Mouse (Mus musculus) myocyte (in vitro differentiated cells): ENCODE results near the gene Scarb1. TPM values are rescaled to one million over a fixed set of nuclear protein-coding genes. Genes with fewer than 3 reads are reported as not detected.

Source experiments
- H3K27me3 ChIP-seq: one replicate; pipeline ENCODE4 v1.6.1; 2011; ENCODE audit not compliant: control insufficient read depth, insufficient read depth, insufficient read length
- H3K36me3 ChIP-seq: one replicate; pipeline ENCODE4 v1.6.1; 2011; ENCODE audit not compliant: control insufficient read depth, insufficient read depth
- H3K4me2 ChIP-seq: one replicate; pipeline ENCODE4 v1.6.1; 2011; ENCODE audit warnings: low read depth, control low read depth
- H3K4me3 ChIP-seq: one replicate; pipeline ENCODE4 v1.5.1; 2011; ENCODE audit warnings: mild to moderate bottlenecking, control low read depth, moderate library complexity
- H3K79me2 ChIP-seq: one replicate; pipeline ENCODE4 v1.6.1; 2011; ENCODE audit not compliant: control insufficient read depth, insufficient read depth
- H3ac ChIP-seq: one replicate; pipeline ENCODE4 v1.6.1; 2011; ENCODE audit not compliant: control insufficient read depth, insufficient read length
- CEBPB ChIP-seq: IDR thresholded peaks from 2 replicates; pipeline ENCODE4 v1.6.1; 2011; ENCODE audit warnings: mild to moderate bottlenecking, moderate library complexity; ENCODE audit not compliant: poor library complexity, insufficient read depth, severe bottlenecking
- E2F4 ChIP-seq: IDR thresholded peaks from one replicate; pipeline ENCODE4 v1.6.1; 2011; ENCODE audit warnings: mild to moderate bottlenecking, control low read depth, moderate library complexity; ENCODE audit not compliant: insufficient read depth
- MAX ChIP-seq: IDR thresholded peaks from one replicate; pipeline ENCODE4 v1.6.1; 2011; ENCODE audit warnings: low read depth, mild to moderate bottlenecking, control low read depth
- MYOD1 ChIP-seq, 3 experiments: IDR thresholded peaks; one replicate each; pipeline ENCODE4 v1.6.1; 2011; ENCODE audit warnings: control low read depth in 2 of 3, low read depth in 2 of 3, mild to moderate bottlenecking in 2 of 3, moderate library complexity in 1 of 3; ENCODE audit not compliant: insufficient read length in 2 of 3, control insufficient read depth in 1 of 3
- MYOG ChIP-seq, 3 experiments: IDR thresholded peaks; one replicate each; pipeline ENCODE4 v1.6.1; 2011; ENCODE audit warnings: control low read depth in 2 of 3, low read depth in 2 of 3, mild to moderate bottlenecking in 2 of 3; ENCODE audit not compliant: insufficient read length in 2 of 3, control insufficient read depth in 1 of 3, insufficient read depth in 1 of 3
- POLR2A ChIP-seq: IDR thresholded peaks from one replicate; pipeline ENCODE4 v1.6.1; 2011; ENCODE audit warnings: low read depth, mild to moderate bottlenecking, control low read depth, moderate library complexity; ENCODE audit not compliant: insufficient read length
- POLR2AphosphoS2 ChIP-seq: IDR thresholded peaks from one replicate; pipeline ENCODE4 v1.6.1; 2011; ENCODE audit warnings: low read depth, control low read depth; ENCODE audit not compliant: insufficient read length
- REST ChIP-seq: IDR thresholded peaks from one replicate; pipeline ENCODE4 v1.6.1; 2011; ENCODE audit warnings: mild to moderate bottlenecking, control low read depth, moderate library complexity; ENCODE audit not compliant: insufficient read depth, insufficient read length
- SRF ChIP-seq: IDR thresholded peaks from one replicate; pipeline ENCODE4 v1.6.1; 2011; ENCODE audit warnings: low read depth; ENCODE audit not compliant: control insufficient read depth, insufficient read length
- TCF12 ChIP-seq: IDR thresholded peaks from one replicate; pipeline ENCODE4 v1.6.1; 2011; ENCODE audit warnings: mild to moderate bottlenecking, control low read depth; ENCODE audit not compliant: poor library complexity, insufficient read depth, severe bottlenecking
- TCF3 ChIP-seq: IDR thresholded peaks from one replicate; pipeline ENCODE4 v1.6.1; 2011; ENCODE audit warnings: low read depth, control low read depth; ENCODE audit not compliant: insufficient read length
- USF1 ChIP-seq: IDR thresholded peaks from one replicate; pipeline ENCODE4 v1.6.1; 2011; ENCODE audit warnings: low read depth, mild to moderate bottlenecking, control low read depth, moderate library complexity
- polyA plus RNA-seq: library from polyadenylated mRNA; unstranded; fragments of >200 nt; fragmentation: generic; extraction: Trizol; gene quantifications from one replicate; pipeline ENCODE4 v1.2.1, GENCODE M21; 2012; ENCODE audit warnings: missing spikeins

Gene Scarb1
- polyA plus RNA-seq, 1 experiment, result 28.6 TPM

- no peaks in the 10 kb centered on the region for H3K36me3 ChIP-seq
- TF ChIP-seq CEBPB, result no peak
- no peak for TF ChIP-seq MAX
- TF ChIP-seq POLR2A, result no peak
- no peak for TF ChIP-seq SRF
- no peak for TF ChIP-seq TCF3
- no peak for TF ChIP-seq REST
- no peak for TF ChIP-seq MYOG (IDR thresholded peaks at IDR 0.05; ENCODE audit: control insufficient read depth in 1 of 3, insufficient read depth in 1 of 3, insufficient read length in 2 of 3, low read depth in 2 of 3)
- no peak for TF ChIP-seq TCF12
- TF ChIP-seq E2F4, result no peak
- no peak for TF ChIP-seq MYOD1 (IDR thresholded peaks at IDR 0.05; ENCODE audit: control insufficient read depth in 1 of 3, insufficient read length in 2 of 3, low read depth in 2 of 3)
- no peak for TF ChIP-seq USF1
- no peak for TF ChIP-seq POLR2AphosphoS2
- H3K4me3 ChIP-seq, result no peak overlapping the region
- no peak overlapping the region for H3ac ChIP-seq
- no peaks in the 10 kb centered on the region for H3K79me2 ChIP-seq
- H3K4me2 ChIP-seq, result no peak overlapping the region
- H3K27me3 ChIP-seq, result no peaks in the 10 kb centered on the region
Observed at GRCm38 (mm10) chr5:125370950-125371693, 30.2 kb upstream of the Scarb1 start.

GRCm38 (mm10) chr5:125368568-125368967 is 27.7 kb upstream of the Scarb1 start:
- no peak overlapping the region for H3K4me3 ChIP-seq
- H3K4me2 ChIP-seq, result peak overlapping the region; percentile 32
- TF ChIP-seq CEBPB (no peak), TCF3 (no peak), E2F4 (no peak), POLR2A (no peak)
- no peaks in the 10 kb centered on the region for H3K36me3 ChIP-seq
- H3K27me3 ChIP-seq, result no peaks in the 10 kb centered on the region
- no peaks in the 10 kb centered on the region for H3K79me2 ChIP-seq
- no peak overlapping the region for H3ac ChIP-seq

- Histone ChIP-seq H3ac (no peak overlapping the region), H3K4me3 (no peak overlapping the region), H3K27me3 (no peaks in the 10 kb centered on the region), H3K79me2 (no peaks in the 10 kb centered on the region), H3K4me2 (peak overlapping the region; percentile 32), H3K36me3 (no peaks in the 10 kb centered on the region)
- peak; percentile 43; the same call in 1 of the 2 replicates for TF ChIP-seq CEBPB
- no peak for TF ChIP-seq MYOD1 (IDR thresholded peaks at IDR 0.05; ENCODE audit: control insufficient read depth in 1 of 3, insufficient read length in 2 of 3, low read depth in 2 of 3)
- TF ChIP-seq USF1, result peak; percentile 85
Observed at GRCm38 (mm10) chr5:125368156-125368555, 27.3 kb upstream of the Scarb1 start.

- Histone ChIP-seq H3K4me3 (no peak overlapping the region), H3K4me2 (no peak overlapping the region), H3K36me3 (no peaks in the 10 kb centered on the region), H3ac (no peak overlapping the region), H3K79me2 (no peaks in the 10 kb centered on the region), H3K27me3 (no peaks in the 10 kb centered on the region)
- TF ChIP-seq TCF12, result no peak
- no peak for TF ChIP-seq MYOG (IDR thresholded peaks at IDR 0.05; ENCODE audit: control insufficient read depth in 1 of 3, insufficient read depth in 1 of 3, insufficient read length in 2 of 3, low read depth in 2 of 3)
- no peak for TF ChIP-seq USF1
- TF ChIP-seq MAX, result no peak
- TF ChIP-seq REST, result no peak
Observed at GRCm38 (mm10) chr5:125364851-125365429, 24.0 kb upstream of the Scarb1 start.

GRCm38 (mm10) chr5:125363894-125364293 is 23.0 kb upstream of the Scarb1 start:
- no peaks in the 10 kb centered on the region for H3K27me3 ChIP-seq
- no peak for TF ChIP-seq SRF
- no peak for TF ChIP-seq POLR2A
- TF ChIP-seq E2F4, result no peak
- TF ChIP-seq POLR2AphosphoS2, result no peak
- no peak for TF ChIP-seq MYOG (IDR thresholded peaks at IDR 0.05; ENCODE audit: control insufficient read depth in 1 of 3, insufficient read depth in 1 of 3, insufficient read length in 2 of 3, low read depth in 2 of 3)
- TF ChIP-seq CEBPB, result no peak
- no peak for TF ChIP-seq MAX
- TF ChIP-seq TCF12, result no peak
- TF ChIP-seq MYOD1 (IDR thresholded peaks at IDR 0.05; ENCODE audit: control insufficient read depth in 1 of 3, insufficient read length in 2 of 3, low read depth in 2 of 3), result no peak
- TF ChIP-seq USF1, result no peak
- TF ChIP-seq TCF3, result no peak
- no peak for TF ChIP-seq REST
- no peaks in the 10 kb centered on the region for H3K36me3 ChIP-seq
- H3ac ChIP-seq, result no peak overlapping the region
- H3K4me2 ChIP-seq, result no peak overlapping the region
- H3K79me2 ChIP-seq, result no peaks in the 10 kb centered on the region
- H3K4me3 ChIP-seq, result no peak overlapping the region
